Mouse (Mus musculus) limb, embryonic 10.5 days (tissue): ENCODE results near the gene Serpinb2. TPM values are rescaled to one million over a fixed set of nuclear protein-coding genes. Genes with fewer than 3 reads are reported as not detected.

Source experiments
- DNase-seq: peaks from one replicate; pipeline ENCODE4 v3.0.0-alpha.2; 2017; ENCODE audit warnings: low spot score
- H3K27ac ChIP-seq: fragments of 300-500 bp; sonication (generic); 2 replicates; pipeline ENCODE4 v1.5.1; 2016; ENCODE audit warnings: mild to moderate bottlenecking
- H3K27me3 ChIP-seq: fragments of 300-500 bp; sonication (generic); 2 replicates; pipeline ENCODE4 v1.6.1; 2016; ENCODE audit warnings: low read depth, mild to moderate bottlenecking; ENCODE audit not compliant: poor library complexity, severe bottlenecking
- H3K36me3 ChIP-seq: fragments of 300-500 bp; sonication (generic); 2 replicates; pipeline ENCODE4 v1.6.1; 2016; ENCODE audit warnings: mild to moderate bottlenecking, moderate library complexity
- H3K4me1 ChIP-seq: fragments of 300-500 bp; sonication (generic); 2 replicates; pipeline ENCODE4 v1.6.1; 2016
- H3K4me3 ChIP-seq: fragments of 300-500 bp; sonication (generic); 2 replicates; pipeline ENCODE4 v1.5.1; 2016; ENCODE audit warnings: mild to moderate bottlenecking, moderate library complexity
- H3K9me3 ChIP-seq: fragments of 300-500 bp; sonication (generic); replicated peaks from 2 replicates; pipeline ENCODE4 v1.6.1; 2016; ENCODE audit warnings: mild to moderate bottlenecking
- WGBS: fragments of 180-500 bp; shearing (Covaris S2); methylation state at CpG from one replicate; pipeline ENCODE4 v1.1.7; 2016; 5-methylcytosine and 5-hydroxymethylcytosine counted together
- polyA plus RNA-seq: library from polyadenylated mRNA; unstranded; fragments of >200 nt; fragmentation: Nextera tagmentation; extraction: Ambion mirVana; gene quantifications from 2 replicates; pipeline ENCODE4 v1.2.1, GENCODE M21; 2016

The Serpinb2 gene
- polyA plus RNA-seq, 1 experiment from 2014 or later = 0.13 TPM

- Histone ChIP-seq H3K4me3 (no peak overlapping the region), H3K36me3 (no peaks in the 10 kb centered on the region), H3K27me3 (no peaks in the 10 kb centered on the region), H3K27ac (no peak overlapping the region), H3K4me1 (no peaks in the 10 kb centered on the region), H3K9me3 (no peaks in the 10 kb centered on the region)
- 92% methylated on average over 3 of the region's 3 CpGs for WGBS
- DNase-seq = no peak
Observed at GRCm38 (mm10) chr1:107528325-107529078, 17.3 kb downstream of the Serpinb2 start.

- DNase-seq = no peak
- H3K9me3 ChIP-seq = no peaks in the 10 kb centered on the region
- H3K36me3 ChIP-seq = no peaks in the 10 kb centered on the region
- H3K4me1 ChIP-seq = no peaks in the 10 kb centered on the region
- no peak overlapping the region for H3K27ac ChIP-seq
- no peak overlapping the region for H3K4me3 ChIP-seq
- no peaks in the 10 kb centered on the region for H3K27me3 ChIP-seq
- WGBS = 78% methylated on average over 5 of the region's 5 CpGs
Observed at GRCm38 (mm10) chr1:107529365-107530052, 18.3 kb downstream of the Serpinb2 start.

DNA sequence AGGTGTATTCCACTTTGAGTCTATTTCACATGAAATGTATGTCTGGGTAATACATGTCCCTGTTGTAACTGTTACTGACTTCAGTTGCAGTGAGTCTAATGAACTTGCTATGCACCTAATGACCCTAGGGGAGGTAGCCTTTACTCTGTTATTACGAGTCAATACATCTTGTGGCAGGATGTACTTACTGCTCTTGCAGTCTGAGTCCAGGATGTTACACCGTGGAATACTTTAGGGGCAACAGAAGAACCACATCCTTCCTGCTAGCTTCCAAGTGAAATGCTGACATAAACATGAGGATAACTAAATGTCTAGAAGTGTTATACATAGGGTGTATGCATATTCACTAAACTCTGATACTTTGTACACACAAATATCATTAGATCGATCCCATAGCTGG, 22.5 kb downstream of the Serpinb2 start:
- Histone ChIP-seq H3K4me3 (no peak overlapping the region), H3K27ac (no peak overlapping the region), H3K9me3 (no peaks in the 10 kb centered on the region), H3K36me3 (no peaks in the 10 kb centered on the region), H3K27me3 (no peaks in the 10 kb centered on the region), H3K4me1 (no peaks in the 10 kb centered on the region)
- 74% methylated on average over 3 of the region's 3 CpGs for WGBS
- no peak for DNase-seq

- H3K27ac ChIP-seq = no peak overlapping the region
- H3K27me3 ChIP-seq = no peaks in the 10 kb centered on the region
- 77% methylated on average over 1 of the region's 1 CpGs for WGBS
- no peaks in the 10 kb centered on the region for H3K36me3 ChIP-seq
- no peaks in the 10 kb centered on the region for H3K4me1 ChIP-seq
- no peak overlapping the region for H3K4me3 ChIP-seq
- DNase-seq = no peak
- H3K9me3 ChIP-seq = no peaks in the 10 kb centered on the region
Observed at GRCm38 (mm10) chr1:107537435-107537834, 26.2 kb downstream of the Serpinb2 start.

- Histone ChIP-seq H3K27me3 (no peaks in the 10 kb centered on the region), H3K4me1 (no peaks in the 10 kb centered on the region), H3K36me3 (no peaks in the 10 kb centered on the region), H3K27ac (no peak overlapping the region), H3K9me3 (no peaks in the 10 kb centered on the region), H3K4me3 (no peak overlapping the region)
- no peak for DNase-seq
- 92% methylated on average over 3 of the region's 3 CpGs for WGBS
Observed at GRCm38 (mm10) chr1:107559494-107559893, 48.3 kb downstream of the Serpinb2 start.

DNA sequence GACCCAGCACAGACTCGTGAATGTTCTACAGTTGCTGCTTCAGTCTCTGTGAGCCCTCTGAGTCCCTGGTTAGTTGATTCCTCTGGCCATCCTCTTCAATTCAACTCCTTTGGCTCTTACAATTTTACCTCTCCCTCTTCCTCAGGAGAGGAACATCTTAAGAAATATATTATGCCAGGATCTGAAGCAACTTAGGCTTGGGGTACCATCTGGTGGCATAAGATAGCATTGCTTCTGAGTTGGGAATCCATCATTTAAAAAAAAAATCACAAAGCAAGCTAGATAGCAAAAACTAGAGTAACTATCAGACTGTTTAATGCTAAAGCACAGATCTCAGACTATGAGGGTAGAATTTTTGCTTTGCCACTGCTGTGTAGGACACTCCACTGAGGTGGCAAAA, 50.9 kb downstream of the Serpinb2 start:
- Histone ChIP-seq H3K27ac (no peak overlapping the region), H3K27me3 (no peaks in the 10 kb centered on the region), H3K9me3 (no peaks in the 10 kb centered on the region), H3K4me3 (no peak overlapping the region), H3K36me3 (no peaks in the 10 kb centered on the region), H3K4me1 (no peaks in the 10 kb centered on the region)
- 70% methylated on average over 1 of the region's 1 CpGs for WGBS
- no peak for DNase-seq

GRCm38 (mm10) chr1:107565644-107566043, 54.4 kb downstream of the Serpinb2 start:
- DNase-seq = no peak
- no peaks in the 10 kb centered on the region for H3K36me3 ChIP-seq
- H3K27ac ChIP-seq = no peak overlapping the region
- no peaks in the 10 kb centered on the region for H3K27me3 ChIP-seq
- no peaks in the 10 kb centered on the region for H3K4me1 ChIP-seq
- H3K9me3 ChIP-seq = no peaks in the 10 kb centered on the region
- no peak overlapping the region for H3K4me3 ChIP-seq

DNA sequence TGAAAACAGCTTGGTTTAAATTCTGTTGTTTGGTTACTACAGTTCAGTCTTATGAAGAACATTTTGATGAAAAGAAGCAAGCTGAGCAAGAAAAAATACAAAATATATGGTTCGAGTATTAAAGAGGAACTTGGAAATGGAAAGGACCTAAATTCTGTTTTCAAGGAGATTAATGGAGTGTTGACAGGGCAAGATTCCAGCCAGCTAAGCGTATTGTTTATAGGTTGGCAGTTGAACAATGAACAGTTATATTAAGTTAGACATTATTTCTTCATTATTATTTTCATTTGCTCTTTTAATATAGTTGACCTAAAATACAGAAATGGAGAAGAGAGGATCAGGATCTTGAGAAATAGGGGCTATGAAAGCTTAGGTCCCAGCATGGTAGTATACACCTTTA, 64.9 kb downstream of the Serpinb2 start:
- no peak for DNase-seq

GRCm38 (mm10) chr1:107577514-107577913, 66.3 kb downstream of the Serpinb2 start:
- 96% methylated on average over 1 of the region's 1 CpGs for WGBS
- DNase-seq = no peak

More for the DNA sequence above, 64.9 kb downstream of the Serpinb2 start:
- Histone ChIP-seq H3K27ac (no peak overlapping the region), H3K4me3 (no peak overlapping the region), H3K27me3 (no peaks in the 10 kb centered on the region), H3K9me3 (no peaks in the 10 kb centered on the region), H3K36me3 (no peaks in the 10 kb centered on the region), H3K4me1 (no peaks in the 10 kb centered on the region)
- WGBS = 84% methylated on average over 2 of the region's 2 CpGs

DNA sequence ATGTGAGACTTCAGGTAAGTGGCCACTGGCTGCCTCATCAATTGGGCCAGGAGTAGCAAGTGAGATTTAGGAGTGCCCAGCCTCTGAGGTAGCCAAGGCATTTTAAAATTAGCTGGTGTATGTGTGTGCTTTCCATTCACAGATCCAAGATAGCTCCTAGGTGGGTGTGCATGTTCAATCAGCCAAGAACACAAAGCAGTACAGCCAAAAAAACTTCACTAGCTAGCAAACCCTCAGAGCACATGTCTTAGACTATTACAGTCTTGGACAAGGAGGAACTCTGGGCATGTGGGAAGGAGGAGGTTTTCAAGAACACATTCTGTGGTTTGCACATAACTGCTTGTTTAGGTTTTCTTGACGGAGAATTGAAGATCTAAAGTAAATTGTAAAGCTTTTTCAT, 70.0 kb downstream of the Serpinb2 start:
- H3K27me3 ChIP-seq = no peaks in the 10 kb centered on the region
- DNase-seq = no peak

More at GRCm38 (mm10) chr1:107577514-107577913, 66.3 kb downstream of the Serpinb2 start:
- no peaks in the 10 kb centered on the region for H3K36me3 ChIP-seq
- no peaks in the 10 kb centered on the region for H3K27me3 ChIP-seq
- no peak overlapping the region for H3K4me3 ChIP-seq
- no peak overlapping the region for H3K27ac ChIP-seq
- no peaks in the 10 kb centered on the region for H3K4me1 ChIP-seq
- no peaks in the 10 kb centered on the region for H3K9me3 ChIP-seq

GRCm38 (mm10) chr1:107582900-107583299, 71.7 kb downstream of the Serpinb2 start:
- H3K36me3 ChIP-seq = no peaks in the 10 kb centered on the region
- H3K4me3 ChIP-seq = no peak overlapping the region
- no peak for DNase-seq
- H3K9me3 ChIP-seq = no peaks in the 10 kb centered on the region
- no peak overlapping the region for H3K27ac ChIP-seq
- H3K4me1 ChIP-seq = no peaks in the 10 kb centered on the region
- no peaks in the 10 kb centered on the region for H3K27me3 ChIP-seq

More for the DNA sequence above, 70.0 kb downstream of the Serpinb2 start:
- no peak overlapping the region for H3K4me3 ChIP-seq
- WGBS = 84% methylated on average over 1 of the region's 1 CpGs
- H3K36me3 ChIP-seq = no peaks in the 10 kb centered on the region
- H3K4me1 ChIP-seq = no peaks in the 10 kb centered on the region
- no peaks in the 10 kb centered on the region for H3K9me3 ChIP-seq
- H3K27ac ChIP-seq = no peak overlapping the region

DNA sequence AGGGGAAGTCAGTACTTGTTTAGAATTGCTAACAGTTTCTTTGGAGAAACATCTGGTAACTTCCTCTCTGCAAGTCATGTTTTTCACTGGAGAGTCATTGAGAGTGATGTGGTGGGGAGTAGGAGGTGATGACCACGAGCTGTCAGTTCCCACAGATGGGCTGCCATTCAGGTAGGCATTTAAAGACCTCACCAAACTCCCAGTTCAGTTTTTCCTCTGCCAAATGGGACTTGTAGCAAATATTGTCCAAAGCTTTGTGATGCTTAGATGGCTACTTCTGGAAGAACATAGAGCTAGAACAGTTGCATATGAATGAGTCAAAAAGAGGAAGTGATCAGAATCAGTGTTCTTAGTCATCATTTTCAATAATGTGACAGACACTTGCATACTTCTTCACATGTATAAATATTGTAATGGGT, 72.7 kb downstream of the Serpinb2 start:
- Histone ChIP-seq H3K4me3 (no peak overlapping the region), H3K9me3 (no peaks in the 10 kb centered on the region), H3K36me3 (no peaks in the 10 kb centered on the region), H3K4me1 (no peaks in the 10 kb centered on the region), H3K27ac (no peak overlapping the region), H3K27me3 (no peaks in the 10 kb centered on the region)
- 64% methylated on average over 1 of the region's 1 CpGs for WGBS
- no peak for DNase-seq

- no peak for DNase-seq
- H3K4me3 ChIP-seq = no peak overlapping the region
- no peaks in the 10 kb centered on the region for H3K36me3 ChIP-seq
- 92% methylated on average over 3 of the region's 3 CpGs for WGBS
- no peak overlapping the region for H3K27ac ChIP-seq
- H3K9me3 ChIP-seq = no peaks in the 10 kb centered on the region
- H3K27me3 ChIP-seq = no peaks in the 10 kb centered on the region
- no peaks in the 10 kb centered on the region for H3K4me1 ChIP-seq
Observed at GRCm38 (mm10) chr1:107584932-107585331, 73.7 kb downstream of the Serpinb2 start.
